Mouse (Mus musculus) ovary, adult 18-20 months (tissue): ENCODE measurements around the gene Syap1.
"Not testable (repeated sequence)": the region's sequence is repeated elsewhere in the genome, so short reads cannot be mapped to it uniquely, and the experiment has no call there.

Source experiments
- DNase-seq: peaks from one replicate; pipeline ENCODE4 v3.0.0; 2022; ENCODE audit warnings: low spot score, mixed read lengths

Gene Syap1

DNA sequence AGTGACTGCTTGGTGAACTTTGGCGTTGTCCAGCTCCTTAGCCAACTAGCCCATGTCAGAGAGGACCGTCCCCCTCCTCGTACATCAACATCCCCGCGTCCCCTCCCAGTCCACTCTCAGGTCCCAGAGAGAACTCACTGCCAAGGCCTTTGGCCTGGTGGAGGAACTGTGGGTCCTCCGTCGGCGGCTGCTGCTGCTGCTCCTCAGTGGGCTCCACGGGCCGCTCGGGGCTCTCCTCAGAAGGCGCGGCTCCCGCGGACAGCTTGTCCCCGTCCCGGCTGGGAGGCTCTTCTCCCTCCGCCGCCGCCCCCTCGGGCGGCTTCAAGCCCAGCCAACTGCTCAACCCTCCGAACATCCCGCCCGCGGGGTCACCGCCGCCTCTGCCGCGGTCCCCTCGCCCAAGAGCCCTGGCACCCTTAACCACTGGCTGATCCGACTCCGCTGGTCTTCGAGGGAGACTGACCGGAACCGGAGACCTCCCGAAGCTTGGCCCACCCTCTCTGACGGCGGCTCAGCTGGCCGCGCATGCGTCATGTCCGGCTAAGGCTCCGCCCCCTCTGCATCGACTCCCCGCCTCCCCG lies at the start of gene Syap1:
Gene Syap1 (minus strand): TSS at position 517 of the 581 bp plus-strand sequence.
- peak; percentile 69 for DNase-seq

DNA sequence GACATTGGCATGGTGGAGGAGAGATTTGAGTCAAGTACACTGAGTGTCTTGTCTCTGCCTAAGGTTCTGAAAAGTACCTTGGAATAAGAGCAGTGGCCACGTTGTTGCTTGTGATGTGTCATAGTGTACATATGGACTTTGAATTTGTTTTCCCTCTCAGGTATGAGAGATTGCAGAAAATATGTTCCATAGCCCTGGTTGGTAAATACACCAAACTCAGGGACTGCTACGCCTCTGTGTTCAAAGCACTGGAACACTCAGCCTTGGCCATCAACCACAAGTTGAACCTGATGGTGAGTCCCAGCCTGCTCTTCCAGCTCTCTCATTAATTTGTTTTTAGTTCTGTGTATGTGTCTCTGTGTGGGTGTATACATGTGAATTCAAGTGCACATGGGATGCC lies 43.2 kb upstream of the Syap1 start:
- DNase-seq: no peak

DNA sequence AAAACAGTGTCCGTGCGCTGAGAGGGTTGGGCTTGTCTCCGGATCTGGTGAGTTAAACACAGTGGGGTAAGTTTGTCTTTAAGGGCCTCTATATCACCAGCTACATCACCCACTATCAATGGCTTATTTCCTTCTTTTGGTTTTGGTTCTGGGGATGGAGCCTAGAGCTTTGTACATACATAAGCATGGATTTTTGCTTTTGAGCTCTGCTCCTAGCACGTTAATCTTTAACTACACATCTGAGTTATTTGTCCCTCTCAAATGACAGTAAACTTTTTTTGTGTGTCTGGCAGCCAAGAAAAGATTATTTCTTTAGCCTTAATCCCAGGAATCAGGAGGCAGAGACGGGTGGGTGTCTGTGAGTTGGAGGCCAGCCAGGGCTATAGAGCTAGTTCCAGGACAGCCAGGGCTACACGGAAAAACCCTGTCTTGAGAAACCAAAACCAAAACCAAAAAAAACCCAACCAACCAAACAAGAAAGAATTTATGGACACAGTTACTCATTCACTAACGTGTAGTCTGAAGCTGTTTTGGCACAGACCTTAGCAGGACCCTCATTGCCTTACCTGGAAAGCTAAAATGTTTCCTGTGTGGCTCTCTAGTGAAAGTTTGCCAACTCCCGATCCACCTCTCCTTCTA lies 33.4 kb upstream of the Syap1 start:
- no peak for DNase-seq

DNA sequence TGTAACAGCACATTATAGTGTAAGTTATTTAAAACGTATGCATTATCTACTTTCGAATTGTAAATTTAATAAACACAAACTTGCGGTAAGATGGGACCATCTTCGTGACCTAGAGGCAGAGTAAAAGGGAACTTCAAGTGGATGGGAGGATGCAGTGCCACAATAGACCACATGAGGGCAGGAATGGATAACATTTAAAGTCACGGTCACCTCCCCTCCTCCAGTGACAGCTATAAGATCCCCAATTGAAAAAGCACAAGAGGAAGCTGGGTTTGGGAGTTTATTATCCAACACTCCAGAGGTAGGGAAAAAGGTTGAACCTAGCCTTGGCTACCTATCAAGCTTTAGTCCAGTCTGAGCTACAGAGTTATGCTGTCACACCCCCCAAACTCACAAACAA lies 27.4 kb upstream of the Syap1 start:
- DNase-seq: no peak

DNA sequence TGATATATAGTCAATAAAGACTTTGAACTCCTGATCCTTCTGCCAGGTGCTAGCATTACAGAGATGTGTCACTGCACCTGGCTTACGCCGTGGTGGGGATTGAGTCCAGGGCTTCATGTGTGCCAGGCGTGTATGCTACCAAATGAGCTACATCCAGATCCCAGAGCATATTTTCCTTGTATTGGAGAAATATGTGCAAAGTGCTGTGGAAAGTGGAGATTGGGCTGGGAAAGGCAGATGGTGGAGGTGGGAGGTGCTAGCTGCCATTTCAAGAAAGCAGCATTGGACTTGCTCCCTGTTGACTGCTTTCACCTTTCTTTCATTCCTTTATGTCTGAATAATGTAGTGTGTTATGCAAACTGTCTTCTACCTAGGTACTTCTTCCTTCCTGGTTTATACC lies 25.4 kb upstream of the Syap1 start:
- DNase-seq: no peak

DNA sequence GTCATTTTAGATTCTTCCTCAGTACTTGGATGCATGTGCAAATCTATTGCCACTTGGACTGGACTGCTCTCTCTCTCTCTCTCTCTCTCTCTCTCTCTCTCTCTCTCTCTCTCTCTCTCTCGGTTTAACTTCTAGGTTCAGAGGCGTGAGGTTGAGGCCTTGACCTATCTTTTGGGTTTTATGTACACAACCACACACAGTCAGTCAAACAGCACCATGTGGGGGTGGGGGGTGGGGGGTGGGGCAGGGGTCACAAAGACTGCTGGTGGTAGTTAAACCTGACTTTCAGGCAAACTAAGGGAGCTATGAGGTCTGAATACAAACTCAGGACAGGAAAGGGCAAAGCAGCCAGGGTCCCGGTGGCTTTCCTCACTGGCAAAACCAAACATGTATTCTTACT lies 19.3 kb upstream of the Syap1 start:
- no peak for DNase-seq

DNA sequence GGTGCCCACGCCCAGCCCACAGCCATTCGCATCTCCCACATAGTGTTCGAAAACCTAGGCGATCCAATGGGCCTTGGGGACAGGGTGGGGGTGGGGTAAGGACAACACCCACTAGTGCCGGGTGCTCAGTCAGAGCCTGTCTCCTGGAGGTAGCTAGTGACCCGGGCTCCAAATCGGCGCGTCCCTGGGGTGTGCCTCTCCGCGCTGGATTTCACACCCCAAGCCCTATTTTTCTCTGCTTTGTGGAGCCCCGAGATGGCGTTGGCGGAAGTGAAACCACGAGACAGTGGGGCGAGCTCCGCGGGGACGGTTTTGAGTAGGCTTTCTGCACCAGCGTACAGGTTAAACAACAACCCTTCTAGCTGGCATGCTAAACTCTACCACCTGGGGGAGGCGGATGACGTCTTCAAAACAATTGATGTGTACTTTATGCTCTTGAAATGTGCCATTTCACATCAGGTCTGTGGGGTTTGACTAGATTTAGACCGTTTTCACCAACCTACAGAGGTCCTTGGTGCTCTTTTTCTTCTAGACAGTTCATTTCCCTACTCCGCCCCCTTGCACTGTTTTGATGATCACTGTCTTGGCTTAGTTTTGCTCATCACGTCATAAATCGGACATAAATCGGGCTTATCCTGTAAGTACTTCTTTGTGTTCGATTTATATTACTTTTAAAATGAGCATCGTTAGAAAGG lies 13.9 kb upstream of the Syap1 start:
- peak; percentile 2 for DNase-seq

DNA sequence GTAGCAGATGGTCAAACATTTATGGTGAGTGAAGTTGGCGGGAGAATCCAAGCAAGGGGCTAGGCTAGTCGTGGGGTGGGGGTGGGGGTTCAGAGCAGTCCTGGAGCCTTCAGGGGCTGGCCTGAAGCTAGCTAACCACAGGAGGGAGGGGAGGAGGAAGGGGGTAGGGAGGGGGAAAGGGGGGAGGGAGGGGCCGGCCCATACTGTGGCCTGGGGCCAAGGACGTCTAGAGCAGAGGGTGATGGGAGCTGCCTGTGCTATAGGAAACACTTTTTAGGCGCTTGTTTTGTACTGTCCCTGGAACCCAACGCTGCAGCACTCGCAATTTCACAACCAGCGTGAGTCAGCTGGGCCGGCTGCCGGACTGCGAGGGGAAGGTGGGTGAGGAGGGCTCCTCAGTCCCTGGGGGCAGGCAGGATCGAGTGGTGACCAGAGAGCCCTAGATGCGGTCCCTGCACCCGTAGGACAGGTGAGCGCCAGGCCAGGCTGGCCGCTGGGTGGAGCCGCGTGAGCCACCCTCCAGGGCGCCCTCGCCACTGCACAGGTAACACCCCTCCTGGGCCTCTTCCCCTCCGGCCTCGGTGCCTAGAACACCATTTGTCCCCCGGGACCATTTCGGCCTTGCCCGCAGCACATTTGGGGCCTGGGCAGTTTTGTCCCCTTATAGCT lies 13.3 kb upstream of the Syap1 start:
- DNase-seq: peak; percentile 53

DNA sequence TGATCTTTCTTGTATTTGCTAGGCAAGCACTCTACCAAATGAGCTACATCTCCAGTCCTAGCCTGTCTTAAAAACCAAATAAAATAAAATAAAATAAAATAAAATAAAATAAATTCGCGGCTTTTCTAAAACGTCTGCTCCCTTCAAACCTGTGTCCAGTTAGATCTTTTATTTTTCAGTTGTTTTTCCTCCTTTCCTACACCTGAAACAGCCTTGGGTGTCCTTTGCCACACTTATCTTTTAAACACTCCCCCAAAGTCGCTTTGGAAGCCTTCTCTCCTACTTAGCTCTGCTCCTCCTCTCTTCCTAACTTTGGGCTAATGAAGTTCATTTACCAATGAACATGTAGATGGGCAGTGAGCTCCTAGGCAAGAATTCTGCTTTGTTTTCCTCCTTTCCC lies 12.7 kb upstream of the Syap1 start, which contains the start of gene Ctps2:
Gene Ctps2 (plus strand): TSS at position 301 of the 400 bp plus-strand sequence.
- no peak for DNase-seq

DNA sequence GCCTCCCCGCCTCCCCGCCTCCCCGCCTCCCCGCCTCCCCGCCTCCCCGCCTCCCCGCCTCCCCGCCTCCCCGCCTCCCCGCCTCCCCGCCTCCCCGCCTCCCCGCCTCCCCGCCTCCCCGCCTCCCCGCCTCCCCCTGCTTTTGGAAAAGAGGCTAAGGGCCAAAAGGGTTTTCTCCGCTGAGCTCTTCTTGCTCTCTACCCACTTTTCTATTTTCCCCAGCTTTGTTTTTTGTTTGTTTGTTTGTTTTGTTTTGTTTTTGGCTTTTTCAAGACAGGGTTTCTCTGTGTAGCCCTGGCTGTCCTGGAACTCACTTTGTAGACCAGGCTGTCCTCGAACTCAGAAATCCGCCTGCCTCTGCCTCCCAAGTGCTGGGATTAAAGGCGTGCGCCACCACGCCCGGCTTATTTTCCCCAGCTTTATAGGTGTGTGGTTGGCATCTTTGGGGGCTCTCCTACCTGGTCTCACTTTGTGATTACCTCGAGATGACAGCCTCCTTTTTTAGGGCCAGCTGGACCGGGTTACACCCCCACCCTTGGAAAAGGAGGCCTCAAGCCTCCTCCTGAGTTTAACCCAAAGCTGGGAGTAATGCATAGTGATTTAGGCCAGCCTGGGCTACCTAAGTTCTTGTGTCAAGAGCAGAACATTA lies 452 bp upstream of the Syap1 start:
- DNase-seq: not testable (repeated sequence)

DNA sequence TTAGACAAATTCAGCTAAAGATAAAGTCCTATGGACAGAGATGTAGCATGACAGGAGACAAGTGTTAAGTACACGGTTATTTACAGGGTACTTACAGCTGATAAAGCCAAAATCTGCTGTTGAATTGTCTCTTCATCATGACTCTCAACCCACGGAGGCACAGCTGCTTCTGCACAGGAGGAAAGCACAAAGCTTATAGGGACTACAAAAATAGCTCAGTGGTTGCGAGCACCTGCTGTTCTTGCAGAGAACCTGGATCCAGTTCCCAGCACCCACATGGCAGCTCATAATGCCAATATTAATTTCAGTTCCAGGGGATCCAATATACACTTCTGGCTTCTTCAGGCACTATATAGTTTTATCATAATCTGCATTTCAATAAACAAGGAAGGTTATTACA lies 10.0 kb downstream of the Syap1 start:
- no peak for DNase-seq

DNA sequence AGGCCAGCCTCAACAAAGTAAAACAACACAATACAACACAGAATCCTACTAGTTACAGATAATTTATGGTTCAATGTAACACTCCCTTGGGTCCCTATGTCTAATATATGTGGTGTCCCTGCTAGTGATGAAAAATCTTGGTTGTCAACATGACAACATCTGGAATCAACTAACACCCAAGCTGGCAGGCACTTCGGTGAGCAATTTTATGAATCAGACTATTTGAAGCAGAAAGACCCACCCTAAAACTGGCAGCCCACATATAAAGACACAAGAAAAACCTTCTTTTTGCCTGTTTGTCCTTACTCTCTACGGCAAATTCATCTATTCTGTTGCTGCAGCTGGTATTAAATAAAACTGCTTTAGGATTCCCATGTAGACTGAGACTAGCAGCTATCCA lies 14.5 kb downstream of the Syap1 start:
- DNase-seq: no peak

DNA sequence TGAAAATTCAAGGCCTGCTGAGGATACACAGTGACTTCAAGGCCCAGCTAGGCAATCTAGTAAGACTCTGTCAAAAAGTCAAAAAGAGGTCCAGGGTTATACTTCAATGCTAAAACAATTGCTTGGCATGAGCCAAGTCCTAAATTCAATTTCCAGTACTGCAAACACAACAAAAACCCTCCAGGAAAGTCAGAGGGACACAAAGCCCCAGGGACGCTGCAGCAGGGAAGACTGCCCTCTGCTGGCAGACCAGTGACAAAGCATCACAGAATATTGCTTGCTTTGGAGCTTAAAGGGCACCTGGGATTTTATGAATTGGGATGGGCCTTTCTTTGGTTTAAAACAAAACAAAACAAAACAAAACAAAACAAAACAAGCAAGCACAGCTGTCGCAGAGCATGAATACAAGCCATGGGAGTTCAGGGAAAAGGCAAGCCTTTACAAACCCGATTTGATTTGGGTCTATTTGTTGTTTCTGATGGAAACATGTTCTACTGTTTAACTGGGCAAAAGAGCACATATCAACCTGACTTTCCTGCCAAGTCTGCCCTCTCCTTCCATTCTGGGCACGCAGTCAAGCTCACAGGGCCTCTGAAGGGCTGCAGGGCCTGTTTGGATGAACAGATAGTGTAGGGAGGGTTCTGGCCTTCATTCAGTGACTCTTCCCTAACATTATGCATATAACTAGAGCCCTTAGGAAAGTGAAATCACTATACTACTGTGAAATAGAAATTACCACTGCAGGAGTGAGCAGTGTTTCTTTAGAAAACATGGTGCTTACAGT lies 16.3 kb downstream of the Syap1 start:
- peak; percentile 30 for DNase-seq

DNA sequence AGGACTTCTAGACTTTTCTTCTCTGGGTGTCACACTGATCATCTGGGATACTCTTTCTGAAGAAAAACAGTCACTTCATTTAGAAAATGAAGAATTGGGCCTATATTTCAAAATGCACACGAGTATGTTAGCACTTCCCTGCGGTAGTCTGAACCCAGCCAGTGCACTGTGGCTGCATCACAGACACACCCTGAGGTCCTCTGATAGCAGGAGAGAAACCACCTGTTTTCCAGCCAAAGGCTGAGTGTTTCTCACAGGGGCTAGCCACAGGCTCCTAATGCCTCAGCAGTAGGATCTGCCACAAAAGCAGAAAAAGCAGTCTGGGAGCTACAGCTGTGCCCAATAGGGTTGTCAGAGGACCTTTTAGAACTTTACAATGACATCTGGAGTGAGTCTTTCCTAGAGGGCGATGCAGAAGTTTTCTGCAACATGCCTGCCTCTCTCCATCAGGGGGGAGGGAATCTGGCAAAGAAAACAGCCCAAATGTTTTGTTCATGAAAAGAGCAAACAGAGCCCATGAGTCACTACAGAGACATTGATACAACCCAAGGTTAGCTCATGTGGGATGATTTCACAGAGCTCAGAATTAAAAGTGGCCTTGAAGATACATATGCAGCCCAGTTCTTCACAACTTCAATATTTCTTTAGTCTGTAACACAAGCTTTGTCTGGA lies 19.8 kb downstream of the Syap1 start:
- peak; percentile 26 for DNase-seq

DNA sequence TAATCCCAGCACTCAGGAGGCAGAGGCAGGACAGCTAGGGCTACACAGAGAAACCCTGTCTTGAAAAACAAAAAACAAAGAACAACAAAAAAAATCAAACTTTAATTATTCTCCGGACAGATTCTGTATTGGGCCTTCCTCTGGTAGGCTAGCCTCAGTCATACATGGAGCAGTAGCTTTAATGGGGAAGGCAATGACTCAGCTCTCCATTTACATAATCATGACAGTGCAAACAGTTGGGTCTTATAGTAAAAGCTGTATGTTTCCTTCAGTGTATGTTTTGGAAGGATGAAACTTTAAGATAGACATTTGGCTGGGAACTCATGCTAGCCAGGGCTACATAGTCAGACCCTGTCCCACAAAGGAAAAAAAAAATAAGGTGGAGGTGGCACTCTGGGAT lies 39.6 kb downstream of the Syap1 start:
- no peak for DNase-seq

DNA sequence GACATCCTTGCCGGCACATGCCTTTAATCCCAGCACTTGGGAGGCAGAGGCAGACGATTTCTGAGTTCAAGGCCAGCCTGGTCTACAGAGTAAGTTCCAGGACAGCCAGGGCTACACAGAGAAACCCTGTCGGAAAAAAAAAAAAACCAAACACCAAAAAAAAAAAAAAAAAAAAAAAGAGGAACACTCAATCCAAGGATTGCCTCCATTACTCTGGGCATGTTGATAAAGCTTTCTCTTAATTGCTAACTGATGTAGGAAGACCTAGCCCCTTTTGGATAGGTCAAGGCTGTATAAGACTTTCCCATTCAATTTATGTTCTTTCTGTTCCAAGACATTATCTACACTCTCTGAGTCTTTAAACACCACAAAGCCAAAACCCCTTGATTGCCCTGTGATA lies 42.7 kb downstream of the Syap1 start:
- no peak for DNase-seq

DNA sequence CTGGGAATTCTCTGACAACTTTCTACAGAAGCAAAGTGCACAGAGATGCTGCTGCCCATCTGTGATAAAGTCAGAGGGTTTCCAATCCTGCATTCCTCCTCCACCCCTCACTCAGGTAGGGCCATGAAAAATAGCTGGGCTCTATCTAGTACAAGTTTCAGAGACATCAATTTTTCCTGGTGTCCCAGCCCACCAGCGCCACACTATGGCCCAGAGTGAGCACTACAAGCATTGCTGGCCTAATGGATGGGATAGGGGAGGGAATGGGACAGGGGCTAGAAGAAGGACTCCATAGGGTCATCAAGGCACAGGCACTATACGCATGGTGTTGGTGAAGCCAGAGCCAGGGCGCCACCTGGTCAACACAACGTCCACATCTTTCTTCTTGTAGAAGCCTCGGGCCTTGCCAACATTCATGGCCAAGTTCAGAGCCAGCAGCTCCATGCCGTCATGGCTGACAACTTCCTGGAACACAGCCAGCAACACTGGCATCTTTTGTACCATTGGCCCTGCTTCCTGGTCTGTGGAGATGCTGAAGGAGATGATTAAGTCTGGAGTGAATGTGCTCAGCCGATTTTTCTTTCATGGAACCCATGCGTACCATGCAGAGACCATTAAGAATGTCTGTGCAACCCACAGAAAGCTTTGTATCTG lies 43.7 kb downstream of the Syap1 start:
- DNase-seq: no peak

DNA sequence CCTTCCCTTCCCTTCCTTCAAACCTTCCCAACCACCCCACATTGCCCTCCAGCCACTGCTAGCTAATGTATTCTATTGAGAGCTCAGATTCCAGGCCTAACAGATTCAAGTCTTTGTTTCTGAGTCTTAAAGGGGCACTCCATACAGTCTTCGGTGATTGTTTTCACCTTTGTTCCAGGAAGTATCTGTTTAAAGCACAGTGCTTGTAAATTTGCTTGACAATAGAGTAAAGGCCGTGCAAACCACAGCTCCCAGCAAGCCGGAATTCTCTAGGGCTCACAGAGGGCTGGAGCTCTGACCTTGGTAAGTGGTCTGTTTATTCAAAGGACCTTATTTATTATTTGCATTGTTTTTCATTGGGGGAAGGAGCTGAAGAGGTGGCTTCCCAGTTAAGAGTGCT lies 56.1 kb downstream of the Syap1 start:
- DNase-seq: no peak

DNA sequence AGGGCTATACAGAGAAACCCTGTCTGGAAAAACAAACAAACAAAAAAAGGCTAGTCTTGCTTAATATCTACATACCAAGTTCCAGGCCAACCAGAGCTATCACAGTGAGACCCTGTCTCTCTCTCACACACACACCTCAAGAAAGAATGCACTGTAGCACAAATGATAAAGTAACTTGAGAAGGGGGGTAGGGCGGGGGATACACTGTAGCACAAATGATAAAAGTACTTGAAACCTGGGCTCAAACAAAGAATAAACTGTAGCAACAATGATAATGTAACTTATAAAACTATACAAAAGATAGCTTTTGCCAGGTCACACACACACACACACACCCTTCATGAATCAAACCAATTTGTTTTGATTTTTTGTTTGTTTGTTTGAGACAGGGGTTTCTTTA lies 56.7 kb downstream of the Syap1 start:
- DNase-seq: no peak

DNA sequence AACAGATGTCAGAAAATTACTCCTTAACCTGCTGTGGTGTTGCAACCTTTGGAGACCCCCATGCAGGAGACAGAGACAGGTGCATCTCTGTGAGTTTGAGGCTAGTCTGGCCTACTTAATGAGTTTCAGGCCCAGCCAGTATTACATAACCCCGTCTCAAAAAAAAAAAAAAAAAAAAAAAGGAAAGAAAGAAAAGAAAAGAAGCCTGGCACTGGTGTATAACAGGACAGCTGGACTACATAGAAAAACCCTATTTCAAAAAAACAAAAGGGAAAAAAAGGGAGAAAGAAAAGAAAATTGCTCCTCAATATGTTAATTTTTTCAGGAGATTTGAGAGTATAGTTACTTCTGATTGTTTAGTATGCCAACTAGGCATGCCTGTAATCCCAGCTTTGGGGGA lies 57.2 kb downstream of the Syap1 start:
- DNase-seq: no peak

DNA sequence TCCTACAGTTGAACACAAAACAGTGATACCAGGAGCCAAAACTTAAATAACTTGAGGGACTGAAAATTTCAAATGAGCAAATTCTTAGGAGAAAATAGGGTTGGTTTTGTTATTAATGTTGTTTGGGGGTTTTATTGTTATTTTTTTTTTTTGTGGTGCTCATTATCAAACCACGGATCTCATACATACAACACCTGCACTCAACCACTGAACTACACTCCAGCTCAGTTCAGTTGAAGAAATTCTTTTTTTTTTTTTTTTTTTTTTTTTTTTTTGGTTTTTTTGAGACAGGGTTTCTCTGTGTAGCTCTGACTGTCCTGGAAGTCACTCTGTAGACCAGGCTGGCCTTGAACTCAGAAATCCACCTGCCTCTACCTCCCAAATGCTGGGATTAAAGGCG lies 57.9 kb downstream of the Syap1 start:
- not testable (repeated sequence) for DNase-seq
